Mouse (Mus musculus) limb, embryonic 11.5 days (tissue): ENCODE results near the gene Cenpo. TPM values are rescaled to one million over a fixed set of nuclear protein-coding genes. Genes with fewer than 3 reads are reported as not detected.

Experiments used
- ATAC-seq: fragments of 200-750 bp; cut with Nextera tagmentation; 2 replicates; pipeline ENCODE4 v1.8.0; 2017; ENCODE audit warnings: low read depth; ENCODE audit not compliant: insufficient number of reproducible peaks, low FRiP score, low TSS enrichment
- DNase-seq: peaks from one replicate; pipeline ENCODE4 v3.0.0-alpha.2; 2015; ENCODE audit warnings: low spot score
- H3K27ac ChIP-seq: fragments of 300-500 bp; sonication (generic); replicated peaks from 2 replicates; pipeline ENCODE4 v1.5.1; 2014; ENCODE audit warnings: low read depth, mild to moderate bottlenecking, low read length
- H3K27me3 ChIP-seq: fragments of 300-500 bp; sonication (generic); 2 replicates; pipeline ENCODE4 v1.6.1; 2014; ENCODE audit warnings: mild to moderate bottlenecking, low read length, mixed read lengths; ENCODE audit not compliant: control insufficient read depth, insufficient read depth
- H3K36me3 ChIP-seq: fragments of 300-500 bp; sonication (generic); 2 replicates; pipeline ENCODE4 v1.6.1; 2014; ENCODE audit warnings: mild to moderate bottlenecking, low read length, moderate library complexity, mixed read lengths; ENCODE audit not compliant: control insufficient read depth, insufficient read depth
- H3K4me1 ChIP-seq: fragments of 300-500 bp; sonication (generic); 2 replicates; pipeline ENCODE4 v1.6.1; 2014; ENCODE audit warnings: low read length, mixed read lengths; ENCODE audit not compliant: control insufficient read depth, insufficient read depth
- H3K4me2 ChIP-seq: fragments of 300-500 bp; sonication (generic); 2 replicates; pipeline ENCODE4 v1.6.1; 2014; ENCODE audit warnings: low read depth, mild to moderate bottlenecking, moderate library complexity; ENCODE audit not compliant: severe bottlenecking
- H3K4me3 ChIP-seq: fragments of 300-500 bp; sonication (generic); 2 replicates; pipeline ENCODE4 v1.5.1; 2014; ENCODE audit warnings: low read depth, low read length
- H3K9ac ChIP-seq: fragments of 300-500 bp; sonication (generic); 2 replicates; pipeline ENCODE4 v1.6.1; 2014; ENCODE audit warnings: mild to moderate bottlenecking, low read length
- H3K9me3 ChIP-seq: fragments of 300-500 bp; sonication (generic); 2 replicates; pipeline ENCODE4 v1.6.1; 2016; ENCODE audit warnings: low read length; ENCODE audit not compliant: control insufficient read depth
- WGBS: fragments of 180-500 bp; shearing (Covaris S2); extraction: QIAGEN DNeasy Blood & Tissue Kit; methylation state at CpG from one replicate; pipeline ENCODE4 v1.1.7; 2014; 5-methylcytosine and 5-hydroxymethylcytosine counted together
- polyA plus RNA-seq: library from polyadenylated mRNA; unstranded; fragments of >200 nt; fragmentation: Nextera tagmentation; extraction: Ambion mirVana; gene quantifications from 2 replicates; pipeline ENCODE4 v1.2.1, GENCODE M21; 2014

Gene Cenpo
- polyA plus RNA-seq, 1 experiment from 2014 or later = 18.7 TPM

DNA sequence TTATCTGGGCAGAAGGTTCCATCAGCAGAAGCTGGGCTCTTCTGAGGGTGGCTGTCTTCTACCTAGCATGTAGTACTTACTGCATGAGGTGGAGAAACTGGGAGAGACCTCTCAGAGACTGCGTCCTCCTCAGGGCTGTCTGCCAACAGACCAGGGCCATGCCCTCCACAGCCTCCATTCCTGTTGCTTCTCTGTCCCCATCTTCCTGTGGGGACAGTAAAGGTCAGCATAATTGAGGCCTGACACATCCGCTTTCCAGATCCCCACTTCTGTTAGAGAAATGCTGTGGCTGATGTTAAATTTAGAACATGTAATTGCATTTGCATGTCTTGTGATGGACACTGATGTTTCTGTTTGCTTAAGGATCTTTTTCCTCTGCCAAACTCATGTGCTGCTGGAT is 83.2 kb downstream of the Cenpo start:
- Histone ChIP-seq H3K4me3 (no peak overlapping the region), H3K9ac (no peak overlapping the region), H3K9me3 (no peaks in the 10 kb centered on the region), H3K4me2 (no peak overlapping the region), H3K36me3 (no peaks in the 10 kb centered on the region), H3K4me1 (no peaks in the 10 kb centered on the region), H3K27ac (no peak overlapping the region), H3K27me3 (no peaks in the 10 kb centered on the region)
- no peak for ATAC-seq
- WGBS = 87% methylated on average over 2 of the region's 2 CpGs
- DNase-seq = no peak

Other genes starting within 250 kb of the Cenpo start
- gene Efr3b, start 195.4 kb downstream of the Cenpo start, polyA plus RNA-seq = 6.0 and 6.3 TPM in 2 replicates
- 8.6 and 10.5 TPM in 2 replicates for gene Dnajc27, start 151.7 kb downstream of the Cenpo start, polyA plus RNA-seq
- gene Adcy3, start 101.2 kb downstream of the Cenpo start, polyA plus RNA-seq = 4.7 and 7.4 TPM in 2 replicates
- gene Ptrhd1, start 267 bp downstream of the Cenpo start, polyA plus RNA-seq = 5.1 and 5.6 TPM in 2 replicates
- gene Ncoa1, start 242.9 kb upstream of the Cenpo start, polyA plus RNA-seq = 7.9 and 9.1 TPM in 2 replicates